Mouse (Mus musculus): ENCODE results near the gene Mospd3.

- no peak for TF ChIP-seq EP300 (IDR thresholded peaks at IDR 0.05; ENCODE audit: low read depth)
- TF ChIP-seq CTCF (IDR thresholded peaks at IDR 0.05; ENCODE audit: low read depth): peak; percentile 89
These were observed 40.2 kb upstream of the Mospd3 start, which contains the start of gene Sap25 for GRCm38 (mm10) chr5:137641054-137641453.

All from liver, embryonic 14.5 days (tissue).